Mouse (Mus musculus): ENCODE data around the gene Cdc25a. TPM values are rescaled to one million over a fixed set of nuclear protein-coding genes. Genes with fewer than 3 reads are reported as not detected.

Cdc25a gene
- polyA plus RNA-seq, 1 experiment: 6.1 TPM

DNA sequence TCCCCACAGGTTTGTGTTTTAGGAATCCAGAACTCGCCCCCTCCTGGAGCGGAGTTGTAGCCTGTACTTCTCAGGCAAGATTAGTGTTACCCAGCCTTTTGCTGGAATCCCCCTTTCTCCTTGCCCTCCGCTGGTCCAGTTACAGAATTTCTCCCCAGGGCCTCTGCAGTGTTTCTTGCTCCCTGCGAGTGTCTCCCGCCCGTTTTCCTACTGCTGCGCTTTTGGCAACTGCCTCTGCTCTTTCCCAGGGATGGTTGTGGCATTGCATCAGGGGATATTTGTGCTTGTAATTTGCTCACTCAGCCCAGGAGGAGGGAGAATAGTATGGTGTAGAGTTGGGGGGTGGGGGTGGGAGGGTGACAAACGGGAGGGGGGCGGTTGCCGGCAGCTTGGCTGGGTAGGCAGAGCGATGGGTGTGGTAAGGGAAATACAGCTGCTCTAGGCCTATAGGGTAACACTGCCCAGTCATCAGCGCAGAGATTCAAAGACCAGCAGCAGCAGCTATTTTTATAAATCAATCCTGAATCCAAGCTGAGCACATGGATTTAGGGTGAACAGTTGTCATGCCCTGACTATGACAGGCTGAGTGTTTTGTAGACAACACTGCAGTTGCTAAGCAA, 57.5 kb downstream of the Cdc25a start:
- Histone ChIP-seq H3K36me3 (ENCODE audit: control insufficient read depth, insufficient read depth) (no peaks in the 10 kb centered on the region), H3K4me3 (peak overlapping the region; percentile 97), H3K79me2 (ENCODE audit: control insufficient read depth, insufficient read depth) (peaks cover 57% of the 10 kb centered on the region), H3K27me3 (ENCODE audit: control insufficient read depth, insufficient read depth, insufficient read length) (no peaks in the 10 kb centered on the region), H3K4me2 (ENCODE audit: low read depth) (peak overlapping the region; percentile 67), H3ac (ENCODE audit: control insufficient read depth, insufficient read length) (peak overlapping the region; percentile 99)
- TF ChIP-seq TCF3 (IDR thresholded peaks at IDR 0.05; ENCODE audit: insufficient read length, low read depth) (no peak), MYOD1 (IDR thresholded peaks at IDR 0.05; ENCODE audit: control insufficient read depth in 1 of 3, insufficient read length in 2 of 3, low read depth in 2 of 3) (peak; percentile 27 to 76 (median 54)), POLR2A (IDR thresholded peaks at IDR 0.05; ENCODE audit: insufficient read length, low read depth) (peak; percentile 60), REST (IDR thresholded peaks at IDR 0.05; ENCODE audit: insufficient read depth, insufficient read length) (no peak), MYOG (IDR thresholded peaks at IDR 0.05; ENCODE audit: control insufficient read depth in 1 of 3, insufficient read depth in 1 of 3, insufficient read length in 2 of 3, low read depth in 2 of 3) (peak; percentile 12 to 58 (median 56)), TCF12 (IDR thresholded peaks at IDR 0.05; ENCODE audit: insufficient read depth, poor library complexity, severe bottlenecking) (no peak), POLR2AphosphoS2 (IDR thresholded peaks at IDR 0.05; ENCODE audit: insufficient read length, low read depth) (peak; percentile 78), E2F4 (IDR thresholded peaks at IDR 0.05; ENCODE audit: insufficient read depth) (no peak), CEBPB (IDR thresholded peaks at IDR 0.05; ENCODE audit: insufficient read depth, poor library complexity, severe bottlenecking) (peak; percentile 62; the same call in 1 of the 2 replicates), USF1 (IDR thresholded peaks at IDR 0.05; ENCODE audit: low read depth) (no peak)

DNA sequence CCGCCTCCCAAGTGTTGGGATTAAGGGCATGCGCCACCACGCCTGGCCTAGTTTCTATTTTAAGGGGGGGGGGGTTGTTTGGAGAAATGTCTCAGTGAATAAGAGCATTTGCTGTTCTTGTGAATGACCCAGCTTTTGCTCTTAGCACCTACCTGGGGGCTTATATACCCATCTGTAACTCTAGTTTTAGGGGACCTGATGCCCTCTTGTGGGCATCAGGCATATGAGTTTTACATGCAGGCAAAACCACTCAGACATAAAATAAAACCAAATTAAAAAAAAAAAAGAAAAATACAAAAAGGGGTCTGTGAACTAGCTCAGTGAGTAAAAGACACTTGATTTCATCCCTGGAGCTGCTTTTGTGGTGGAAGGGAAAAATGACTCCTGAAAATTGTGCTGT, 64.0 kb downstream of the Cdc25a start:
- Histone ChIP-seq H3K4me3 (no peak overlapping the region), H3K27me3 (ENCODE audit: control insufficient read depth, insufficient read depth, insufficient read length) (no peaks in the 10 kb centered on the region), H3K79me2 (ENCODE audit: control insufficient read depth, insufficient read depth) (peaks cover 100% of the 10 kb centered on the region), H3ac (ENCODE audit: control insufficient read depth, insufficient read length) (no peak overlapping the region), H3K36me3 (ENCODE audit: control insufficient read depth, insufficient read depth) (peaks cover 3% of the 10 kb centered on the region), H3K4me2 (ENCODE audit: low read depth) (no peak overlapping the region)
- TF ChIP-seq REST (IDR thresholded peaks at IDR 0.05; ENCODE audit: insufficient read depth, insufficient read length): no peak
- no peak for TF ChIP-seq TCF12 (IDR thresholded peaks at IDR 0.05; ENCODE audit: insufficient read depth, poor library complexity, severe bottlenecking)
- no peak for TF ChIP-seq USF1 (IDR thresholded peaks at IDR 0.05; ENCODE audit: low read depth)
- no peak for TF ChIP-seq CEBPB (IDR thresholded peaks at IDR 0.05; ENCODE audit: insufficient read depth, poor library complexity, severe bottlenecking)
- TF ChIP-seq E2F4 (IDR thresholded peaks at IDR 0.05; ENCODE audit: insufficient read depth): no peak
- no peak for TF ChIP-seq SRF (IDR thresholded peaks at IDR 0.05; ENCODE audit: control insufficient read depth, insufficient read length, low read depth)
- TF ChIP-seq TCF3 (IDR thresholded peaks at IDR 0.05; ENCODE audit: insufficient read length, low read depth): no peak

DNA sequence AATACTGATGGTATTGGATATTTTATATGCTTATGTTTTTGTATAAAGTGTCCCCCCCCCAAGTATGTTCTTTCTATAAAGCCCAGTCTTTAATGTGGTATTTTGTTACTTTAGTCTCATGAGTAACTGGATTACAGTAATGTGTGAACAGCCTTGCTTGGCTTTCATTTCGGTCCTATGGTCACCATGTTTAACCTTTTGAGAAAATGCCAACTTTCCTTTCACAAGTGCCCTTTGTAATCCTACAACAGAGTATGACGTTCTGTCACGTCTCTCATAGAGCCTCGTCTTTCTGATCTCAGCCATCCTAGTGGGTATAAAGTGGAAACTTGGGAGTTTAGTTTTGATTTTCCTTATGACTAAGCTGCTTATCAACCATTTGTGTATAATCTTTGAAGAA, 67.4 kb downstream of the Cdc25a start:
- no peak overlapping the region for H3K4me3 ChIP-seq
- H3ac ChIP-seq (ENCODE audit: control insufficient read depth, insufficient read length): no peak overlapping the region
- H3K27me3 ChIP-seq (ENCODE audit: control insufficient read depth, insufficient read depth, insufficient read length): no peaks in the 10 kb centered on the region
- H3K36me3 ChIP-seq (ENCODE audit: control insufficient read depth, insufficient read depth): peaks cover 3% of the 10 kb centered on the region
- H3K79me2 ChIP-seq (ENCODE audit: control insufficient read depth, insufficient read depth): peaks cover 100% of the 10 kb centered on the region
- no peak for TF ChIP-seq MYOG (IDR thresholded peaks at IDR 0.05; ENCODE audit: control insufficient read depth in 1 of 3, insufficient read depth in 1 of 3, insufficient read length in 2 of 3, low read depth in 2 of 3)
- TF ChIP-seq POLR2AphosphoS2 (IDR thresholded peaks at IDR 0.05; ENCODE audit: insufficient read length, low read depth): no peak
- no peak for TF ChIP-seq USF1 (IDR thresholded peaks at IDR 0.05; ENCODE audit: low read depth)
- TF ChIP-seq MYOD1 (IDR thresholded peaks at IDR 0.05; ENCODE audit: control insufficient read depth in 1 of 3, insufficient read length in 2 of 3, low read depth in 2 of 3): no peak
- TF ChIP-seq REST (IDR thresholded peaks at IDR 0.05; ENCODE audit: insufficient read depth, insufficient read length): no peak
- no peak for TF ChIP-seq TCF12 (IDR thresholded peaks at IDR 0.05; ENCODE audit: insufficient read depth, poor library complexity, severe bottlenecking)
- TF ChIP-seq E2F4 (IDR thresholded peaks at IDR 0.05; ENCODE audit: insufficient read depth): no peak
- TF ChIP-seq TCF3 (IDR thresholded peaks at IDR 0.05; ENCODE audit: insufficient read length, low read depth): no peak
- TF ChIP-seq SRF (IDR thresholded peaks at IDR 0.05; ENCODE audit: control insufficient read depth, insufficient read length, low read depth): no peak
- TF ChIP-seq MAX (IDR thresholded peaks at IDR 0.05; ENCODE audit: low read depth): no peak
- no peak overlapping the region for H3K4me2 ChIP-seq (ENCODE audit: low read depth)

Other genes starting within 250 kb of the Cdc25a start
- not detected for gene Fbxw24, start 249.5 kb upstream of the Cdc25a start, polyA plus RNA-seq (2012; fragmentation: generic; extraction: Trizol)
- gene Fbxw25, start 210.9 kb upstream of the Cdc25a start, polyA plus RNA-seq (2012; fragmentation: generic; extraction: Trizol): not detected
- gene Fbxw18, start 172.9 kb upstream of the Cdc25a start, polyA plus RNA-seq (2012; fragmentation: generic; extraction: Trizol): not detected
- gene Fbxw26, start 129.5 kb upstream of the Cdc25a start, polyA plus RNA-seq (2012; fragmentation: generic; extraction: Trizol): not detected
- not detected for gene Fbxw27, start 84.9 kb upstream of the Cdc25a start, polyA plus RNA-seq (2012; fragmentation: generic; extraction: Trizol)
- gene Spink8, start 63.3 kb upstream of the Cdc25a start, polyA plus RNA-seq (2012; fragmentation: generic; extraction: Trizol): not detected
- gene Nme6, start 42.8 kb upstream of the Cdc25a start, polyA plus RNA-seq (2012; fragmentation: generic; extraction: Trizol): 32.2 TPM
- gene Camp, start 26.0 kb upstream of the Cdc25a start, polyA plus RNA-seq (2012; fragmentation: generic; extraction: Trizol): not detected
- gene Map4, start 55.9 kb downstream of the Cdc25a start, polyA plus RNA-seq (2012; fragmentation: generic; extraction: Trizol): 246 TPM
- gene Smarcc1, start 242.1 kb downstream of the Cdc25a start, polyA plus RNA-seq (2012; fragmentation: generic; extraction: Trizol): 29.5 TPM
- gene Dhx30, start 242.3 kb downstream of the Cdc25a start, polyA plus RNA-seq (2012; fragmentation: generic; extraction: Trizol): 79.1 TPM